Mouse (Mus musculus) intestine, embryonic 16.5 days (tissue): ENCODE data around the gene Gclm. TPM values are rescaled to one million over a fixed set of nuclear protein-coding genes. Genes with fewer than 3 reads are reported as not detected.

Experiments used
- ATAC-seq: fragments of 200-750 bp; cut with Nextera tagmentation; 2 replicates; pipeline ENCODE4 v1.8.0; 2017; ENCODE audit warnings: moderate TSS enrichment, moderate library complexity
- H3K27ac ChIP-seq: fragments of 300-500 bp; sonication (generic); 2 replicates; pipeline ENCODE4 v1.5.1; 2014; ENCODE audit warnings: mild to moderate bottlenecking, low read length
- H3K27me3 ChIP-seq: fragments of 300-500 bp; sonication (generic); replicated peaks from 2 replicates; pipeline ENCODE4 v1.6.1; 2014; ENCODE audit warnings: low read length, control low read depth, mixed read lengths; ENCODE audit not compliant: control insufficient read depth, insufficient read depth
- H3K36me3 ChIP-seq: fragments of 300-500 bp; sonication (generic); 2 replicates; pipeline ENCODE4 v1.6.1; 2014; ENCODE audit warnings: low read length, control low read depth; ENCODE audit not compliant: control insufficient read depth, insufficient read depth
- H3K4me1 ChIP-seq: fragments of 300-500 bp; sonication (generic); 2 replicates; pipeline ENCODE4 v1.6.1; 2014; ENCODE audit warnings: low read length, control low read depth, mixed read lengths; ENCODE audit not compliant: control insufficient read depth, insufficient read depth
- H3K4me2 ChIP-seq: fragments of 300-500 bp; sonication (generic); 2 replicates; pipeline ENCODE4 v1.6.1; 2014; ENCODE audit warnings: low read depth, low read length, control low read depth
- H3K4me3 ChIP-seq: fragments of 300-500 bp; sonication (generic); 2 replicates; pipeline ENCODE4 v1.5.1; 2014; ENCODE audit warnings: mild to moderate bottlenecking, low read length
- H3K9ac ChIP-seq: fragments of 300-500 bp; sonication (generic); 2 replicates; pipeline ENCODE4 v1.6.1; 2014; ENCODE audit warnings: low read depth, low read length
- H3K9me3 ChIP-seq: fragments of 300-500 bp; sonication (generic); 2 replicates; pipeline ENCODE4 v1.6.1; 2016; ENCODE audit warnings: low read length, control low read depth; ENCODE audit not compliant: control insufficient read depth
- WGBS: fragments of 180-500 bp; shearing (Covaris S2); extraction: QIAGEN DNeasy Blood & Tissue Kit; methylation state at CpG from one replicate; pipeline ENCODE4 v1.1.7; 2014; 5-methylcytosine and 5-hydroxymethylcytosine counted together
- microRNA counts: library from miRNA; unstranded; fragments of <30 nt; microRNA quantifications from one replicate; lab custom pipeline; 2016
- microRNA-seq: library from miRNA; unstranded; fragments of <30 nt; microRNA quantifications from one replicate; pipeline ENCODE4, GENCODE M21; 2016
- polyA plus RNA-seq: library from polyadenylated mRNA; unstranded; fragments of >200 nt; fragmentation: Nextera tagmentation; extraction: Ambion mirVana; gene quantifications from 2 replicates; pipeline ENCODE4 v1.2.1, GENCODE M21; 2015

Gclm gene
- polyA plus RNA-seq, 1 experiment from 2014 or later = 84.7 TPM

DNA sequence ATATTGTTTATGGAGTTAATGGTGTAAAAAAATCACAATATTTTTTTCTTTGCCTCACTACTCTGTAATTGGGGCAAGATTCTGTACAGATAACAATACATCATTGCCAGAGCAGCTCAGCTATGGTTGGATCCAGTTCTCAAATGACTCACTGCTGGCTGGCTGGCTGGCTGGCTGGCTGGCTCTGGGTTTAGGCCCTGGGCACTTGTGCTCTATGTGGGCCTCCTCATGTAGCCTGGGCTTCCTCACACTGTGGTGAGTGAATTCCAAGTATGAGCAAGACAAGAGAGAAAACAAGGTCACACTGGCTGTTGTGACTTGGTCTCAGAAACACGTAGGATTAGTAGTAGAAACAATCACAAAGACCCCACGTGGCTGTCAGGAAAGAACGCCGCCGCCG lies 72.0 kb downstream of the Gclm start:
- Histone ChIP-seq H3K4me3 (no peak overlapping the region), H3K4me1 (peaks cover 5% of the 10 kb centered on the region; the same call in 1 of the 2 replicates), H3K27ac (no peak overlapping the region), H3K9ac (no peak overlapping the region), H3K36me3 (no peaks in the 10 kb centered on the region), H3K27me3 (no peaks in the 10 kb centered on the region), H3K4me2 (no peak overlapping the region), H3K9me3 (no peaks in the 10 kb centered on the region)
- ATAC-seq = no peak
- WGBS = 86% methylated on average over 6 of the region's 6 CpGs

MicroRNAs within 50 kb of the gene (microRNA counts, 519-probe panel; counts per million panel counts)
- microRNA mmu-miR-760 (lab: Ali Mortazavi, UCI) = 1,755 counts per million, percentile 27 among the panel's probes with 10 or more counts

Small RNAs within 50 kb of the gene (microRNA-seq; reads per million reads assigned to microRNA genes)
- not detected for gene Gm22903
- 39.1 reads per million, percentile 37 among the genes with 10 or more reads in this experiment for gene Mir760

Other genes starting within 250 kb of the Gclm start
- 0.70 and 0.83 TPM in 2 replicates for gene Abca4, start 201.1 kb upstream of the Gclm start, polyA plus RNA-seq
- 62.6 and 69.2 TPM in 2 replicates for gene Dnttip2, start 28.8 kb downstream of the Gclm start, polyA plus RNA-seq
- gene Bcar3, start 48.6 kb downstream of the Gclm start, polyA plus RNA-seq = 23.7 and 27.2 TPM in 2 replicates